Mouse (Mus musculus): ENCODE data around the gene Olfr613. TPM values are rescaled to one million over a fixed set of nuclear protein-coding genes. Genes with fewer than 3 reads are reported as not detected.

Gene Olfr613
- not detected in 2 replicates for polyA plus RNA-seq (2012; ENCODE audit: low replicate concordance)

GRCm38 (mm10) chr7:103547774-103548173 is at the start of gene Olfr613:
Olfr613 (plus strand) TSS chr7:103548074.

GRCm38 (mm10) chr7:103512022-103512421 is 35.9 kb upstream of the Olfr613 start, which contains the start of gene Olfr610:
Olfr610 (minus strand) TSS chr7:103512122.

GRCm38 (mm10) chr7:103520746-103521145 is 27.1 kb upstream of the Olfr613 start, which contains the start of gene Olfr611:
Olfr611 (minus strand) TSS chr7:103520846.

GRCm38 (mm10) chr7:103542617-103543016 is 5.3 kb upstream of the Olfr613 start, which contains the start of gene Olfr612:
Olfr612 (minus strand) TSS chr7:103542717.

GRCm38 (mm10) chr7:103555779-103556178 is 7.9 kb downstream of the Olfr613 start, which contains the start of gene Olfr615:
Olfr615 (plus strand) TSS chr7:103556079.

GRCm38 (mm10) chr7:103569043-103569442 is 21.2 kb downstream of the Olfr613 start, which contains the start of gene Olfr616:
Olfr616 (minus strand) TSS chr7:103569143.

GRCm38 (mm10) chr7:103572761-103573160 is 24.9 kb downstream of the Olfr613 start, which contains the start of gene Olfr617:
Olfr617 (plus strand) TSS chr7:103573061.

GRCm38 (mm10) chr7:103589803-103590202 is 41.9 kb downstream of the Olfr613 start, which contains the start of gene Olfr618:
Olfr618 (plus strand) TSS chr7:103590103.

GRCm38 (mm10) chr7:103600275-103600674 is 52.4 kb downstream of the Olfr613 start, which contains the start of gene Olfr619:
Olfr619 (plus strand) TSS chr7:103600575.

Other genes with a start within 250 kb of the Olfr613 start
- not detected in 2 replicates for gene Olfr596, start 242.4 kb upstream of the Olfr613 start, polyA plus RNA-seq (2012; ENCODE audit: low replicate concordance)
- not detected in 2 replicates for gene Olfr597, start 231.8 kb upstream of the Olfr613 start, polyA plus RNA-seq (2012; ENCODE audit: low replicate concordance)
- not detected in 2 replicates for gene Olfr598, start 224.5 kb upstream of the Olfr613 start, polyA plus RNA-seq (2012; ENCODE audit: low replicate concordance)
- gene Olfr599, start 212.2 kb upstream of the Olfr613 start, polyA plus RNA-seq (2012; ENCODE audit: low replicate concordance), result not detected in 2 replicates
- gene Olfr600, start 198.4 kb upstream of the Olfr613 start, polyA plus RNA-seq (2012; ENCODE audit: low replicate concordance), result not detected in 2 replicates
- gene Olfr601, start 185.4 kb upstream of the Olfr613 start, polyA plus RNA-seq (2012; ENCODE audit: low replicate concordance), result not detected in 2 replicates
- gene Olfr603, start 161.9 kb upstream of the Olfr613 start, polyA plus RNA-seq (2012; ENCODE audit: low replicate concordance), result not detected in 2 replicates
- gene Usp17lc, start 133.0 kb upstream of the Olfr613 start, polyA plus RNA-seq (2012; ENCODE audit: low replicate concordance), result not detected in 2 replicates
- gene Olfr605, start 102.6 kb upstream of the Olfr613 start, polyA plus RNA-seq (2012; ENCODE audit: low replicate concordance), result not detected in 2 replicates
- gene Olfr606, start 99.0 kb upstream of the Olfr613 start, polyA plus RNA-seq (2012; ENCODE audit: low replicate concordance), result not detected in 2 replicates
- not detected in 2 replicates for gene Olfr607, start 83.9 kb upstream of the Olfr613 start, polyA plus RNA-seq (2012; ENCODE audit: low replicate concordance)
- gene Olfr608, start 78.2 kb upstream of the Olfr613 start, polyA plus RNA-seq (2012; ENCODE audit: low replicate concordance), result not detected in 2 replicates
- gene Olfr609, start 50.0 kb upstream of the Olfr613 start, polyA plus RNA-seq (2012; ENCODE audit: low replicate concordance), result not detected in 2 replicates
- gene Olfr610, start 36.0 kb upstream of the Olfr613 start, polyA plus RNA-seq (2012; ENCODE audit: low replicate concordance), result not detected in 2 replicates
- not detected in 2 replicates for gene Olfr611, start 27.2 kb upstream of the Olfr613 start, polyA plus RNA-seq (2012; ENCODE audit: low replicate concordance)
- gene Olfr612, start 5.4 kb upstream of the Olfr613 start, polyA plus RNA-seq (2012; ENCODE audit: low replicate concordance), result not detected in 2 replicates
- not detected in 2 replicates for gene Olfr615, start 8.0 kb downstream of the Olfr613 start, polyA plus RNA-seq (2012; ENCODE audit: low replicate concordance)
- gene Olfr616, start 21.1 kb downstream of the Olfr613 start, polyA plus RNA-seq (2012; ENCODE audit: low replicate concordance), result not detected in 2 replicates
- not detected in 2 replicates for gene Olfr617, start 25.0 kb downstream of the Olfr613 start, polyA plus RNA-seq (2012; ENCODE audit: low replicate concordance)
- gene Olfr618, start 42.0 kb downstream of the Olfr613 start, polyA plus RNA-seq (2012; ENCODE audit: low replicate concordance), result 0.15 TPM in 1 of 2 replicates, not detected in the other
- not detected in 2 replicates for gene Olfr619, start 52.5 kb downstream of the Olfr613 start, polyA plus RNA-seq (2012; ENCODE audit: low replicate concordance)
- gene Olfr620, start 64.5 kb downstream of the Olfr613 start, polyA plus RNA-seq (2012; ENCODE audit: low replicate concordance), result not detected in 2 replicates
- gene Olfr622, start 94.6 kb downstream of the Olfr613 start, polyA plus RNA-seq (2012; ENCODE audit: low replicate concordance), result not detected in 2 replicates
- not detected in 2 replicates for gene Olfr623, start 115.6 kb downstream of the Olfr613 start, polyA plus RNA-seq (2012; ENCODE audit: low replicate concordance)
- not detected in 2 replicates for gene Olfr624, start 123.1 kb downstream of the Olfr613 start, polyA plus RNA-seq (2012; ENCODE audit: low replicate concordance)
- gene Olfr625-ps1, start 134.6 kb downstream of the Olfr613 start, polyA plus RNA-seq (2012; ENCODE audit: low replicate concordance), result not detected in 2 replicates
- not detected in 2 replicates for gene Olfr243, start 166.6 kb downstream of the Olfr613 start, polyA plus RNA-seq (2012; ENCODE audit: low replicate concordance)
- gene Olfr628, start 182.3 kb downstream of the Olfr613 start, polyA plus RNA-seq (2012; ENCODE audit: low replicate concordance), result not detected in 2 replicates
- gene Olfr629, start 196.9 kb downstream of the Olfr613 start, polyA plus RNA-seq (2012; ENCODE audit: low replicate concordance), result not detected in 2 replicates
- not detected in 2 replicates for gene Olfr630, start 209.3 kb downstream of the Olfr613 start, polyA plus RNA-seq (2012; ENCODE audit: low replicate concordance)
- gene Olfr69, start 223.5 kb downstream of the Olfr613 start, polyA plus RNA-seq (2012; ENCODE audit: low replicate concordance), result not detected in 2 replicates
- not detected in 2 replicates for gene Olfr68, start 231.6 kb downstream of the Olfr613 start, polyA plus RNA-seq (2012; ENCODE audit: low replicate concordance)
- gene Olfr67, start 243.7 kb downstream of the Olfr613 start, polyA plus RNA-seq (2012; ENCODE audit: low replicate concordance), result not detected in 2 replicates